Mouse (Mus musculus) large intestine, adult 2 months (tissue): ENCODE results near the gene Zc3h7a. TPM values are rescaled to one million over a fixed set of nuclear protein-coding genes. Genes with fewer than 3 reads are reported as not detected.

Source experiments
- DNase-seq: peaks from one replicate; pipeline ENCODE4 v3.0.0-alpha.2; 2012; ENCODE audit warnings: low read depth, low spot score
- WGBS: fragments of 180-500 bp; shearing (Covaris S2); methylation state at CpG from one replicate; pipeline ENCODE4 v1.1.7; 2018; 5-methylcytosine and 5-hydroxymethylcytosine counted together
- polyA plus RNA-seq: library from polyadenylated mRNA; depleted of rRNA; stranded (reverse); fragments of >200 nt; gene quantifications from 2 replicates; pipeline ENCODE4 v1.2.3, GENCODE M21; 2012; rRNA removed

Gene Zc3h7a
- polyA plus RNA-seq, 1 experiment, result 60.1 TPM

- DNase-seq, result no peak
- 74% methylated on average over 5 of the region's 5 CpGs for WGBS
Observed at GRCm38 (mm10) chr16:11086856-11087588, 89.2 kb downstream of the Zc3h7a start.

Other genes starting within 250 kb of the Zc3h7a start
- gene Snn, start 115.4 kb downstream of the Zc3h7a start, polyA plus RNA-seq, result 7.7 and 8.7 TPM in 2 replicates
- gene Litaf, start 110.2 kb downstream of the Zc3h7a start, polyA plus RNA-seq, result 200 and 251 TPM in 2 replicates
- 35.9 and 45.2 TPM in 2 replicates for gene Txndc11, start 41.7 kb downstream of the Zc3h7a start, polyA plus RNA-seq
- 8.2 and 9.0 TPM in 2 replicates for gene Rsl1d1, start 26.9 kb upstream of the Zc3h7a start, polyA plus RNA-seq
- 12.8 and 16.8 TPM in 2 replicates for gene Gspt1, start 77.9 kb upstream of the Zc3h7a start, polyA plus RNA-seq
- 8.5 and 18.3 TPM in 2 replicates for gene Tnfrsf17, start 137.4 kb upstream of the Zc3h7a start, polyA plus RNA-seq
- 2.8 and 6.0 TPM in 2 replicates for gene Snx29, start 146.5 kb upstream of the Zc3h7a start, polyA plus RNA-seq